Mouse (Mus musculus) liver, embryonic 14.5 days (tissue): ENCODE results near the gene Sbno2. TPM values are rescaled to one million over a fixed set of nuclear protein-coding genes. Genes with fewer than 3 reads are reported as not detected.

Experiments
- ATAC-seq: fragments of 200-750 bp; cut with Nextera tagmentation; 2 replicates; pipeline ENCODE4 v1.8.0; 2017; ENCODE audit warnings: moderate number of reproducible peaks, mild to moderate bottlenecking, moderate library complexity; ENCODE audit not compliant: insufficient read depth
- DNase-seq, 3 experiments: peaks; one replicate each; pipeline ENCODE4 v3.0.0-alpha.2; 2012 to 2013; ENCODE audit warnings: low read depth in 3 of 3, low spot score in 3 of 3
- H3K27ac ChIP-seq: fragments of 300-500 bp; sonication (generic); 2 replicates; pipeline ENCODE4 v1.5.1; 2014; ENCODE audit warnings: moderate library complexity, mild to moderate bottlenecking, control low read depth, inconsistent platforms
- H3K27me3 ChIP-seq: fragments of 300-500 bp; sonication (generic); 2 replicates; pipeline ENCODE4 v1.6.1; 2014; ENCODE audit warnings: mild to moderate bottlenecking, low read length, moderate library complexity; ENCODE audit not compliant: control insufficient read depth, insufficient read depth
- H3K36me3 ChIP-seq: fragments of 300-500 bp; sonication (generic); replicated peaks from 2 replicates; pipeline ENCODE4 v1.6.1; 2014; ENCODE audit warnings: low read depth; ENCODE audit not compliant: control insufficient read depth, insufficient read depth
- H3K4me1 ChIP-seq, 2 experiments: fragments of 200-500 bp in 1 of 2; fragments of 300-500 bp in 1 of 2; sonication (generic) in 1 of 2; replicated peaks; 2 replicates each; pipeline ENCODE4 v1.6.1; 2012 to 2014; ENCODE audit warnings: antibody characterized with exemption in 1 of 2, inconsistent platforms in 1 of 2, low read length in 1 of 2; ENCODE audit not compliant: control insufficient read depth in 2 of 2, insufficient read depth in 2 of 2
- H3K4me2 ChIP-seq: fragments of 300-500 bp; sonication (generic); 2 replicates; pipeline ENCODE4 v1.6.1; 2014; ENCODE audit warnings: low read depth, mild to moderate bottlenecking, control low read depth, moderate library complexity
- H3K4me3 ChIP-seq, 2 experiments: fragments of 200-500 bp in 1 of 2; fragments of 300-500 bp in 1 of 2; sonication (generic) in 1 of 2; 2 replicates each; pipeline ENCODE4 v1.5.1; 2012 to 2014; ENCODE audit warnings: low read depth in 2 of 2, low read length in 2 of 2, mild to moderate bottlenecking in 2 of 2, control low read depth in 1 of 2, inconsistent platforms in 1 of 2, moderate library complexity in 1 of 2; ENCODE audit not compliant: insufficient read depth in 1 of 2
- H3K9ac ChIP-seq: fragments of 300-500 bp; sonication (generic); replicated peaks from 2 replicates; pipeline ENCODE4 v1.6.1; 2014; ENCODE audit warnings: mild to moderate bottlenecking, control low read depth, moderate library complexity
- H3K9me3 ChIP-seq: fragments of 300-500 bp; sonication (generic); 2 replicates; pipeline ENCODE4 v1.6.1; 2016; ENCODE audit warnings: low read length, mixed read lengths; ENCODE audit not compliant: control insufficient read depth
- CTCF ChIP-seq: IDR thresholded peaks from 2 replicates; pipeline ENCODE4 v1.5.1; 2016; ENCODE audit warnings: antibody characterized with exemption, low read depth, control low read depth
- EP300 ChIP-seq: IDR thresholded peaks from 2 replicates; pipeline ENCODE4 v1.6.1; 2016; ENCODE audit warnings: antibody characterized with exemption, low read depth
- WGBS: fragments of 180-500 bp; shearing (Covaris S2); extraction: QIAGEN DNeasy Blood & Tissue Kit; methylation state at CpG from one replicate; pipeline ENCODE4 v1.1.7; 2014; ENCODE audit not compliant: insufficient replicate concordance; 5-methylcytosine and 5-hydroxymethylcytosine counted together
- polyA plus RNA-seq, 2 experiments: library from polyadenylated mRNA; depleted of rRNA in 1 of 2; stranded (reverse) in 1 of 2; unstranded in 1 of 2; fragments of >200 nt; fragmentation: Nextera tagmentation in 1 of 2; extraction: Ambion mirVana in 1 of 2; gene quantifications; 2 replicates each; pipeline versions ENCODE4 v1.2.1 to v1.2.3; 2012 to 2014

The Sbno2 gene
- polyA plus RNA-seq, 2 experiments: 6.6 to 10.0 TPM

- Histone ChIP-seq H3K4me3 (no peak overlapping the region), H3K36me3 (peaks cover 78% of the 10 kb centered on the region), H3K4me2 (no peak overlapping the region), H3K27me3 (no peaks in the 10 kb centered on the region), H3K9ac (no peak overlapping the region), H3K27ac (no peak overlapping the region), H3K4me1 (peaks cover 43 to 47% of the 10 kb centered on the region in 2 experiments), H3K9me3 (no peaks in the 10 kb centered on the region)
- no peak for TF ChIP-seq EP300
- TF ChIP-seq CTCF: 0 out of 2 replicates have a peak, but pooled peaks have one; percentile 11
- ATAC-seq (no peak), DNase-seq (no peak)
- 49% methylated on average over 2 of the region's 2 CpGs for WGBS
These were observed 16.3 kb upstream of the Sbno2 start for GRCm38 (mm10) chr10:80121639-80122038.

GRCm38 (mm10) chr10:80120146-80120545, 14.8 kb upstream of the Sbno2 start:
- no peak for TF ChIP-seq CTCF
- TF ChIP-seq EP300: no peak
- Histone ChIP-seq H3K9me3 (no peaks in the 10 kb centered on the region), H3K36me3 (peaks cover 63% of the 10 kb centered on the region), H3K27ac (peak overlapping the region; percentile 6; the same call in 1 of the 2 replicates), H3K27me3 (no peaks in the 10 kb centered on the region), H3K4me3 (no peak overlapping the region), H3K9ac (no peak overlapping the region; the same call in 1 of the 2 replicates), H3K4me2 (no peak overlapping the region; the same call in 1 of the 2 replicates), H3K4me1 (peaks cover 35 to 40% of the 10 kb centered on the region in 2 experiments)
- no peak for DNase-seq
- WGBS: 80% methylated on average over 2 of the region's 2 CpGs
- no peak for ATAC-seq

GRCm38 (mm10) chr10:80118552-80118951, 13.2 kb upstream of the Sbno2 start:
- no peaks in the 10 kb centered on the region for H3K27me3 ChIP-seq
- DNase-seq: no peak
- no peak for ATAC-seq
- H3K27ac ChIP-seq: peak overlapping the region; percentile 69; the same call in 1 of the 2 replicates
- H3K9ac ChIP-seq: peak overlapping the region; percentile 99
- 76% methylated on average over 6 of the region's 6 CpGs for WGBS
- H3K36me3 ChIP-seq: peaks cover 54% of the 10 kb centered on the region
- TF ChIP-seq EP300 (no peak), CTCF (no peak)
- no peaks in the 10 kb centered on the region for H3K9me3 ChIP-seq
- peak overlapping the region; percentile 81 for H3K4me2 ChIP-seq
- peak overlapping the region; percentile 85 to 97 for H3K4me3 ChIP-seq
- H3K4me1 ChIP-seq: peaks cover 26 to 36% of the 10 kb centered on the region in 2 experiments

- peak overlapping the region; percentile 69 for H3K27ac ChIP-seq
- no peak for ATAC-seq
These were observed 12.4 kb upstream of the Sbno2 start for GRCm38 (mm10) chr10:80117736-80118135.

GRCm38 (mm10) chr10:80116927-80117691, 11.7 kb upstream of the Sbno2 start:
- peaks cover 47% of the 10 kb centered on the region for H3K36me3 ChIP-seq
- TF ChIP-seq CTCF (no peak), EP300 (peak; percentile 59; the same call in 1 of the 2 replicates)
- H3K27me3 ChIP-seq: no peaks in the 10 kb centered on the region
- peak overlapping the region; percentile 81 for H3K4me2 ChIP-seq
- H3K4me1 ChIP-seq: peaks cover 19 to 31% of the 10 kb centered on the region in 2 experiments
- peak; percentile 59 to 76 (median 61) for DNase-seq
- peak overlapping the region; percentile 99 for H3K9ac ChIP-seq
- peak; percentile 2; the same call in 1 of the 2 replicates for ATAC-seq
- H3K9me3 ChIP-seq: no peaks in the 10 kb centered on the region
- H3K4me3 ChIP-seq: peak overlapping the region; percentile 85 to 97
- 0% methylated on average over 30 of the region's 30 CpGs for WGBS
- peak overlapping the region; percentile 69 for H3K27ac ChIP-seq

More at GRCm38 (mm10) chr10:80117736-80118135, 12.4 kb upstream of the Sbno2 start:
- Histone ChIP-seq H3K4me1 (peaks cover 19 to 31% of the 10 kb centered on the region in 2 experiments), H3K9ac (peak overlapping the region; percentile 99), H3K36me3 (peaks cover 50% of the 10 kb centered on the region), H3K4me3 (peak overlapping the region; percentile 85 to 97), H3K9me3 (no peaks in the 10 kb centered on the region), H3K27me3 (no peaks in the 10 kb centered on the region), H3K4me2 (peak overlapping the region; percentile 81)
- DNase-seq: no peak
- TF ChIP-seq EP300: no peak
- no peak for TF ChIP-seq CTCF
- 24% methylated on average over 1 of the region's 1 CpGs for WGBS
